Mouse (Mus musculus) G1E-ER4 (cell line): Measurements from ENCODE around the gene Msx3. TPM values are rescaled to one million over a fixed set of nuclear protein-coding genes. Genes with fewer than 3 reads are reported as not detected.

Source experiments
- GATA1 ChIP-seq: IDR thresholded peaks from one replicate; pipeline ENCODE4 v1.8.0; 2012; ENCODE audit warnings: low read length, inconsistent platforms
- polyA plus RNA-seq: library from polyadenylated mRNA; stranded (reverse); fragments of >175 nt; gene quantifications from 2 replicates; pipeline ENCODE4 v1.2.3, GENCODE M21; 2012

Msx3 gene
- not detected in 2 replicates for polyA plus RNA-seq

GRCm38 (mm10) chr7:140048361-140049114 lies at the start of gene Msx3:
Gene Msx3 (minus strand): TSS chr7:140049089.
- TF ChIP-seq GATA1, result no peak

- no peak for TF ChIP-seq GATA1
These were observed 49.6 kb upstream of the Msx3 start for GRCm38 (mm10) chr7:140098466-140098865.

GRCm38 (mm10) chr7:140096055-140096454 lies 47.2 kb upstream of the Msx3 start:
- TF ChIP-seq GATA1, result no peak

GRCm38 (mm10) chr7:140095556-140095955 lies 46.7 kb upstream of the Msx3 start:
- TF ChIP-seq GATA1, result no peak

GRCm38 (mm10) chr7:140094954-140095353 lies 46.1 kb upstream of the Msx3 start:
- no peak for TF ChIP-seq GATA1

- no peak for TF ChIP-seq GATA1
These were observed 44.1 kb upstream of the Msx3 start, which contains the start of gene Prap1 for GRCm38 (mm10) chr7:140092924-140093528. Gene Prap1 (plus strand): TSS chr7:140093395.

GRCm38 (mm10) chr7:140090601-140091000 lies 41.7 kb upstream of the Msx3 start:
- TF ChIP-seq GATA1, result no peak

- TF ChIP-seq GATA1, result no peak
These were observed 33.4 kb upstream of the Msx3 start, which contains the start of gene Caly for GRCm38 (mm10) chr7:140082242-140082678. Gene Caly (minus strand): TSS chr7:140082548.

GRCm38 (mm10) chr7:140081408-140082241 lies 32.7 kb upstream of the Msx3 start:
- TF ChIP-seq GATA1, result no peak

GRCm38 (mm10) chr7:140080503-140081156 lies 31.7 kb upstream of the Msx3 start:
- TF ChIP-seq GATA1, result no peak

GRCm38 (mm10) chr7:140078711-140079110 lies 29.8 kb upstream of the Msx3 start:
- TF ChIP-seq GATA1, result no peak

- TF ChIP-seq GATA1, result no peak
These were observed 28.8 kb upstream of the Msx3 start for GRCm38 (mm10) chr7:140077698-140078097.

GRCm38 (mm10) chr7:140070042-140070711 lies 21.3 kb upstream of the Msx3 start:
- TF ChIP-seq GATA1, result no peak

GRCm38 (mm10) chr7:140067397-140067796 lies 18.5 kb upstream of the Msx3 start:
- TF ChIP-seq GATA1, result no peak

GRCm38 (mm10) chr7:140063092-140063491 lies 14.2 kb upstream of the Msx3 start:
- TF ChIP-seq GATA1, result no peak
